Mouse (Mus musculus) liver, adult 2 months (tissue): ENCODE data around the gene Trim69.

ENCODE experiments used
- CTCF ChIP-seq: fragments of 200-500 bp; IDR thresholded peaks from 2 replicates; pipeline ENCODE4 v1.5.1; 2011; ENCODE audit warnings: low read depth, low read length, control low read depth
- POLR2A ChIP-seq: fragments of 200-500 bp; IDR thresholded peaks from 2 replicates; pipeline ENCODE4 v1.6.1; 2011; ENCODE audit warnings: low read length, control low read depth; ENCODE audit not compliant: insufficient read depth; ENCODE audit errors: extremely low read depth

GRCm38 (mm10) chr2:122186106-122186505 is 25.6 kb downstream of the Trim69 start, which contains the start of the genes Patl2 and Terb2:
- TF ChIP-seq POLR2A: no peak
- no peak for TF ChIP-seq CTCF
